Mouse (Mus musculus): ENCODE results near the gene Nlrp4b. TPM values are rescaled to one million over a fixed set of nuclear protein-coding genes. Genes with fewer than 3 reads are reported as not detected.
"Not testable (repeated sequence)": the region's sequence is repeated elsewhere in the genome, so short reads cannot be mapped to it uniquely, and the experiment has no call there.

The Nlrp4b gene
- not detected for total RNA-seq (2021)
- long read RNA-seq, experiment 1 = 0 reads
- long read RNA-seq, experiment 2 = 0 reads

- DNase-seq = no peak
Observed at GRCm38 (mm10) chr7:10687489-10687888, at the start of gene Nlrp4b. Gene Nlrp4b, plus strand, starts transcription at chr7:10687789.

- no peak for DNase-seq
Observed at GRCm38 (mm10) chr7:10754264-10754663, 66.7 kb downstream of the Nlrp4b start, which contains the start of gene Vmn1r71. Gene Vmn1r71, minus strand, starts transcription at chr7:10754364.

DNA sequence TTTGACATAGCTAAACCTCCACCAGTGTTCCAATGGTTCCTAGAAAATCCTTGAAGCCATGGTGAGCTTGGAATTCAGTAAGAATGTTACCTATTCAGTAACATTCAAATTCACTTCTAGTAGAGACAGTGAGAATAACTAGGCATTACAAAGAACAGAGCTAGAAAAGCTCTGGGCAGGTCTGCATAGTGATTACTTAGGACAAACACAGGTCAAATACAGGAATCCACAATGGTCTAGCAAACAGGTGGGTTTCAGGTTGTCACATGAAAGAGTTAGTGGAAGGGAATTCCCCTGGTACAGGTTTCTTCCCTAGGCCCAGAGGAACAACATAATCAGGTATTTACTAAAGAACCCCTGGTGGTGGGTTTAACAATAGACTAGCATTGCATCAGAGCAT, 70.0 kb downstream of the Nlrp4b start:
- DNase-seq = not testable (repeated sequence)

Other genes with a start within 250 kb of the Nlrp4b start
- gene Vmn1r67, start 244.5 kb upstream of the Nlrp4b start, total RNA-seq (2021) = not detected
- 1 to 10 TPM; 3.0 to 4.4 TPM for gene Zik1, start 192.4 kb upstream of the Nlrp4b start, total RNA-seq (2021)
- not detected for gene Vmn1r68, start 129.3 kb upstream of the Nlrp4b start, total RNA-seq (2021)
- gene Vmn1r69, start 74.1 kb upstream of the Nlrp4b start, total RNA-seq (2021) = not detected
- gene Vmn1r70, start 56.3 kb upstream of the Nlrp4b start, total RNA-seq (2021) = not detected
- not detected for gene Vmn1r71, start 66.6 kb downstream of the Nlrp4b start, total RNA-seq (2021)
- not detected for gene Zscan4b, start 217.3 kb downstream of the Nlrp4b start, total RNA-seq (2021)

Measured in adrenal gland, postnatal 10 days (tissue).